In the genomic region with DNA sequence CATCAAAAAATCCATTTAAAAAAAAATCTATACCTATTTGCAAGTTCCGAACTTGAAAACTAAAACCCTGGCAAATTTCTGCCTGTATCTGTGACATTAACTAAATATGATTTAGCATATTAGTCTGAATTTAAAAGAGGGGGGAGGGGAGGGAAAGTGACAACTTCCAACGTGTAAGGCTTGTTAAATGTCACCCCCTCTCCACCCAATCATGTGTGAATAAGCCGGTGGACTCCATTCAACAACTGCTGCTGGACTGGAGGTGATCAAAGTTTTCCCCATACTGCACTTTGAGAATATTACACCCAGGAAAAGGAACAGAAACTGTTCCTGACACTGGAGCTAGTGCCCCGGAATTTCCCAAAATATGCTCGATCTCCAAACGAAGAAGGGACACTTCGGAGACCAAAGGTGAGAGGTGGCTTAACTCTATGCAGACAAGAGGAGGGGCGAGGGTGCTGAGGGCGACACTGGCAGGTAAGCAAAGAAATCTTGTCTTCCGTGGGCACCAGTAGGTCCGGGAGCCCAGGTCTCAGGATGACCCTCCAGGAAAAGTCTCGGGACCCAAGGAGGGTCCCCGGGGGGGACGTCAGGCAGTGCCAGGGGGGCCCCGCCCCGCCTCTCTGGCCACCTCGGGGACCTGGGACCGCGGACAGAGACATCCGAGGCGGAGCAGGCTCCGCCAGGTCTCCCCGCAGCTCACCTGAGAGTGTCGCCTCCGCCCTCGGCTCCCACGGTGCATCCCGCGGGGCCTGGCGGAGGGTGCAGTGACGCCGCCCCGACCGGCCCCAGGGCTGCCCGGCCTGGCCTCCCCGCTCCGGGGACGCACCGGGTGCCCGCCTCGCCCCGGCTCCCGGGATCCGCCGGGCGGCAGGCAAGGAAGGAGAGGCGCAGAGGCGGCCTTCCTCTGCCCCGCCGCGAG, we compare ENCODE assay signal across 8 mouse cellular contexts. TPM values are rescaled to one million over a fixed set of nuclear protein-coding genes. Genes with fewer than 3 reads are reported as not detected.
DNase-seq lines count a peak whose midpoint lies in the region; ATAC-seq and TF ChIP-seq lines count a peak whose summit lies in the region.

No protein-coding gene starts in this region.

- no peak for DNase-seq in kidney, postnatal 4 days
- no peak for DNase-seq in hindbrain, embryonic 10.5 days (ENCODE audit: low spot score)
- DNase-seq in lung, embryonic 14.5 days, result peak; percentile 44
- DNase-seq in spleen, adult 18-20 months, result no peak

- H3K27ac ChIP-seq in kidney, embryonic 14.5 days (ENCODE audit: low read depth, low read length), result peak overlapping the region; percentile 86
- H3K27ac ChIP-seq in bone marrow macrophage, adult 2 months (ENCODE audit: insufficient read depth, low read depth, low read length), result peak overlapping the region; percentile 68
- H3K27ac ChIP-seq in hindbrain, embryonic 10.5 days, result peak overlapping the region; percentile 96
- peak overlapping the region; percentile 88 for H3K27ac ChIP-seq in lung, embryonic 14.5 days (ENCODE audit: low read depth)
- peak overlapping the region; percentile 66 for H3K27ac ChIP-seq in small intestine, adult 2 months (ENCODE audit: insufficient read depth, low read depth, low read length)

- no peak for TF ChIP-seq POLR2A in bone marrow macrophage, adult 2 months (IDR thresholded peaks at IDR 0.05; ENCODE audit: borderline replicate concordance, low read depth, low read length)
- TF ChIP-seq POLR2A in small intestine, adult 2 months (IDR thresholded peaks at IDR 0.05; ENCODE audit: low read depth, low read length), result no peak

- peak overlapping the region; percentile 89 for H3K4me3 ChIP-seq in kidney, embryonic 14.5 days (ENCODE audit: low read length)
- peak overlapping the region; percentile 98 for H3K4me3 ChIP-seq in E14TG2a.4 (replicated peaks; ENCODE audit: low read length)
- H3K4me3 ChIP-seq in bone marrow macrophage, adult 2 months (ENCODE audit: insufficient read depth, low read length), result peak overlapping the region; percentile 86
- H3K4me3 ChIP-seq in hindbrain, embryonic 10.5 days, result peak overlapping the region; percentile 87
- peak overlapping the region; percentile 98 for H3K4me3 ChIP-seq in lung, embryonic 14.5 days (ENCODE audit: low read depth, low read length)
- H3K4me3 ChIP-seq in small intestine, adult 2 months (ENCODE audit: low read depth, low read length), result peak overlapping the region; percentile 79

- TF ChIP-seq CTCF in E14TG2a.4 (conservative IDR thresholded peaks at IDR 0.05; ENCODE audit: low read length), result no peak
- TF ChIP-seq CTCF in bone marrow macrophage, adult 2 months (IDR thresholded peaks at IDR 0.05; ENCODE audit: low read depth, low read length), result no peak
- no peak for TF ChIP-seq CTCF in lung, embryonic 14.5 days (IDR thresholded peaks at IDR 0.05; ENCODE audit: low read depth)
- TF ChIP-seq CTCF in small intestine, adult 2 months (IDR thresholded peaks at IDR 0.05; ENCODE audit: extremely low read depth, insufficient read length, insufficient replicate concordance, low read depth, low read length), result no peak

- no peaks in the 10 kb centered on the region for H3K9me3 ChIP-seq in kidney, embryonic 14.5 days (ENCODE audit: control insufficient read depth, low read length)
- H3K9me3 ChIP-seq in E14TG2a.4 (ENCODE audit: low read length), result no peaks in the 10 kb centered on the region
- H3K9me3 ChIP-seq in hindbrain, embryonic 10.5 days, result no peaks in the 10 kb centered on the region
- H3K9me3 ChIP-seq in lung, embryonic 14.5 days (ENCODE audit: low read depth, low read length), result no peaks in the 10 kb centered on the region

- peak overlapping the region; percentile 65 for H3K4me2 ChIP-seq in kidney, embryonic 14.5 days (replicated peaks; ENCODE audit: low read depth, low read length)
- peak overlapping the region; percentile 67 for H3K4me2 ChIP-seq in lung, embryonic 14.5 days

- 3% methylated on average over 33 of the region's 51 CpGs for WGBS in kidney, embryonic 14.5 days
- 3% methylated on average over 50 of the region's 51 CpGs for WGBS in hindbrain, embryonic 10.5 days
- 1% methylated on average over 47 of the region's 51 CpGs for WGBS in lung, embryonic 14.5 days
- under 1% methylated on average over 51 of the region's 51 CpGs for WGBS in small intestine, adult 2 months

- no peaks in the 10 kb centered on the region for H3K36me3 ChIP-seq in kidney, embryonic 14.5 days (ENCODE audit: control insufficient read depth, insufficient read depth, low read length)
- H3K36me3 ChIP-seq in E14TG2a.4 (ENCODE audit: insufficient read depth, low read length), result no peaks in the 10 kb centered on the region
- no peaks in the 10 kb centered on the region for H3K36me3 ChIP-seq in hindbrain, embryonic 10.5 days
- H3K36me3 ChIP-seq in lung, embryonic 14.5 days (ENCODE audit: insufficient read depth), result no peaks in the 10 kb centered on the region
- H3K36me3 ChIP-seq in small intestine, adult 2 months (ENCODE audit: control insufficient read depth, insufficient read depth, low read length), result no peaks in the 10 kb centered on the region

- no peaks in the 10 kb centered on the region for H3K27me3 ChIP-seq in kidney, embryonic 14.5 days (ENCODE audit: control insufficient read depth, insufficient read depth, low read length)
- no peaks in the 10 kb centered on the region for H3K27me3 ChIP-seq in E14TG2a.4 (ENCODE audit: insufficient read depth, low read length)
- H3K27me3 ChIP-seq in hindbrain, embryonic 10.5 days (ENCODE audit: insufficient read depth, poor library complexity, severe bottlenecking), result no peaks in the 10 kb centered on the region; the same call in 1 of the 2 replicates
- H3K27me3 ChIP-seq in lung, embryonic 14.5 days (ENCODE audit: insufficient read depth, low read length), result no peaks in the 10 kb centered on the region
- no peaks in the 10 kb centered on the region for H3K27me3 ChIP-seq in small intestine, adult 2 months (ENCODE audit: control insufficient read depth, insufficient read depth, low read length)

- peak; percentile 62 for ATAC-seq in kidney, embryonic 14.5 days (ENCODE audit: low FRiP score, low TSS enrichment)
- ATAC-seq in lung, embryonic 14.5 days (ENCODE audit: insufficient read depth), result peak; percentile 74

- H3K4me1 ChIP-seq in kidney, embryonic 14.5 days (ENCODE audit: control insufficient read depth, insufficient read depth, low read length), result peaks cover 5% of the 10 kb centered on the region; the same call in 1 of the 2 replicates
- H3K4me1 ChIP-seq in E14TG2a.4 (replicated peaks; ENCODE audit: low read depth, low read length), result peaks cover 17% of the 10 kb centered on the region
- peaks cover 4% of the 10 kb centered on the region; the same call in 1 of the 2 replicates for H3K4me1 ChIP-seq in bone marrow macrophage, adult 2 months (ENCODE audit: control insufficient read depth, insufficient read depth, low read length)
- H3K4me1 ChIP-seq in hindbrain, embryonic 10.5 days (replicated peaks), result peaks cover 31% of the 10 kb centered on the region
- no peaks in the 10 kb centered on the region for H3K4me1 ChIP-seq in lung, embryonic 14.5 days (ENCODE audit: insufficient read depth)
- H3K4me1 ChIP-seq in small intestine, adult 2 months (ENCODE audit: control insufficient read depth, insufficient read depth, insufficient read length, low read length), result peaks cover 8% of the 10 kb centered on the region; the same call in 1 of the 2 replicates

- peak overlapping the region; percentile 97 for H3K9ac ChIP-seq in kidney, embryonic 14.5 days (ENCODE audit: low read depth, low read length)
- peak overlapping the region; percentile 97 for H3K9ac ChIP-seq in lung, embryonic 14.5 days

RNA-seq across cellular contexts. Expression of a gene that starts 0.6 kb away (rescaled TPM):
- 9.2 and 16.3 TPM in 2 replicates for polyA plus RNA-seq in kidney, embryonic 14.5 days (2014; fragmentation: Nextera tagmentation; extraction: Ambion mirVana)
- polyA plus RNA-seq in bone marrow macrophage, adult 2 months (2012; ENCODE audit: insufficient read depth, insufficient read length, missing spikeins), result 34.4 and 40.9 TPM in 2 replicates
- 6.5 and 7.0 TPM in 2 replicates for polyA plus RNA-seq in hindbrain, embryonic 10.5 days (2016; fragmentation: Nextera tagmentation; extraction: Ambion mirVana)
- 12.6 and 12.8 TPM in 2 replicates for polyA plus RNA-seq in lung, embryonic 14.5 days (2014; fragmentation: Nextera tagmentation; extraction: Ambion mirVana)
- polyA plus RNA-seq in small intestine, adult 2 months (2012; rRNA removed), result 2.9 and 5.8 TPM in 2 replicates
